Mouse (Mus musculus) lung, postnatal 36 days (tissue): ENCODE results near the gene Mtmr11.
"Not testable (repeated sequence)": the region's sequence is repeated elsewhere in the genome, so short reads cannot be mapped to it uniquely, and the experiment has no call there.

Experiments
- DNase-seq: peaks from one replicate; pipeline ENCODE4 v3.0.0; 2022; ENCODE audit warnings: mixed read lengths

Gene Mtmr11

DNA sequence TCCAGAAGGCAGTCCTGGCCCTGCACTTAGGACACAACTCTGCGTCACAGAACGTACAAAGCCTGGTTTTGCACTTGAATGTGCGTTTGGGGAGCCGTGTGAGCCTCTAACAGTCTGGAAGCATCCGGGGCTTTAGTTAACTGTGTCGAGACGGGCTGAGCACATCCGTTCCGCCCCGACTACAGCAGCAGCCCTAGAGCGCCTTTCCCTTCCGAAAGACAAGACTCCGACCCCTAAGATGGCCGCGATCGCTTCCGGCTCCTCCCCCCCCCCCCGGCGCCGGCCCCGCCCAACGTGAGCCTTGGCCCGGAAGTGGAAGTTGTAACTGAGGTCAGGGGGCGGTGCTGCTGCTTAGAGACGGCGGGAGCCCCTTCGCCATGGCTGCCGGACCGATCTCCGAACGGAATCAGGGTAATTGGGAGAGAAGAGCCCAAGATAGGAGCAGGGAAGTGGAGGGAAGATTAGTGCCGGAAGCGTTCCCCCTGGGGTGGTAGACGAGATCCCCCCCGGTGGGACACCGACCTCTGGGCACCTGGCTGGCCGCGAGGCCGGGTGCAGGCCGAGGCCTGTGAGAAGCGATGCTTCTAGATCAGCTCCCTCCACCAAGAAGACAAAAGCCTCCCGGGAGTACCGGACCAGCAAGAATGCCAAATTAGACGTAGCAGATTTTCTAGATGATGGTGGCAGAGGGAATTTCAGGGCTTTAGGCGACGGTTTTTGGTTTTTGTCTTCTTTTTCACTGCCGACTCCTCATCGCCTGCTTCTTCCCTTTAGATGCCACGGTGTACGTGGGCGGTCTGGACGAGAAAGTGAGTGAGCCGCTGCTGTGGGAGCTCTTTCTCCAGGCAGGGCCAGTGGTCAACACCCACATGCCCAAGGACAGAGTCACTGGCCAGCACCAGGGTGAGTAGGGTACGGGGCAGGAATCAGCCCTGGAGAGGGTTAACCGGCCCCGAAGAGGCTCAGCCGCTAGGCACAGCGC lies 10.7 kb downstream of the Mtmr11 start, which contains the start of gene Sf3b4:
TSS of gene Sf3b4 (plus strand) at position 136 of the 982 bp plus-strand sequence.
- peak; percentile 91 for DNase-seq

DNA sequence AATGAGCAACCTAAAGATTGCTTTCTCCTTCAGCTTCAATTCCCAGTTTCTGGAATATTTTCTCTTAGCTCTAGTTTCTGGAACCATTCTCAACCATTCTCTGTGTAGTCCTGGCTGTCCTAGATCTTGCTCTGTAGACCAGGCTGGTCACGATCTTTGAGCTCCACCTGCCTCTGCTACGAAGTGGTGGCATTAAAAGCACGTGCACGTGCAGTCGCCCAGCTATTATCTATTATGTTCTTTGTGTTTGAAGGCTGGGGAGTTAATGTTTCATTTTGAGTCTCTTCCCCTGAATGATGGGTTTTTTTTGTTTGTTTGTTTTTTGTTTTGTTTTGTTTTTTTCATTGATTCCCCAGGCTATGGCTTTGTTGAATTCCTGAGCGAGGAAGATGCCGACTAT lies 11.4 kb downstream of the Mtmr11 start:
- no peak for DNase-seq

DNA sequence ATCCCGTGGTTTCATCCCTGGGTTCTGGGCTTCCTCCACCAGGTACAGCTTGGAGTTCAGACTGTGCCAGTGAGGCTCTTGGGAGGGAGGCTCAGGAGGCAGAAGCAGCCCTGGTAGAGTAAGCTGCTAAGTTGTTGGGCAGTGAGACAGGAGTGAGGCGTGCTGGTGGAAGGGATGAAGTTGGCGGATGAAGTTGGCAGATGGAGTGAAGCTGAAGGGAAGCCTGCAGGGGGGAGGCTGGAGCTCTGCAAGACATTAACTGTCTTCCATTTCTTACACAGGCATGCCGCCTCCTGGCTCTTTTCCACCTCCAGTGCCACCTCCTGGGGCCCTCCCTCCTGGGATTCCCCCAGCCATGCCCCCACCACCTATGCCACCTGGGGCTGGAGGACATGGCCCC lies 12.2 kb downstream of the Mtmr11 start:
- DNase-seq, result not testable (repeated sequence)

DNA sequence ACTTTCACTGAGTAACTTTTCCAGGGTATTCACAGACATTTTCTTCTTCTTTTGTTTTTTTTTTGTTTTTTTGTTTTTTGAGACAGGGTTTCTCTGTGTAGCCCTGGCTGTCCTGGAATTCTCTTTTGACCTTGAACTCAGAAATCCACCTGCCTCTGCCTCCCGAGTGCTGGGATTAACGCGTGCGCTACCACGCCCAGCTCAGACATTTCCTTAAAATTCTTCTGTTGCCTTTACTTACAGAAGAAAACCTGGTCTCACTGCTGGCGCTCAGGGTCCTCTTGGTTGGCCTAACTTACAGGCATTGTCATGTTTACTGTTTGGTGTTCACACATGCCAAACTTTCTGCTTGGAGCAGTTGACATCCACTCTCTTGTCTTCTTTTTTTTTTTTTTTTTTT lies 13.4 kb downstream of the Mtmr11 start:
- DNase-seq, result no peak

DNA sequence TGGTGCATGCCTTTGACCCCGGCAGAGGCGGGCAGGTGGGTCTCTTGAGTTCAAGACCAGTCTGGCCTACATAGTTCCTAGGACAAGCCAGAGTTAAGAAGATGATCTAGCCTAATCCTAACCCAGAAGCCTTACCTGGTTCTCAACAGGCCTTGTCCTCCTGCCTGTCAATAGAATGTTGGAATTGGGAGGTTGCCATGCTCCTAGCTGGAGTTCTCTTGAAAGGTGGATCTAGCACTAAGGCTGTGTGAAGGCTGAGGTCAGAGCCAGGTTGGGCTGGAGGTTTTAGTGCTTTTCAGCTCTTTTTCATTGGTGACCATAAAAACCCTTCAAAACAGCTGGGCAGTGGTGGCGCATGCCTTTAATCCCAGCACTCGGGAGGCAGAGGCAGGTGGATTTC lies 16.6 kb downstream of the Mtmr11 start:
- no peak for DNase-seq

DNA sequence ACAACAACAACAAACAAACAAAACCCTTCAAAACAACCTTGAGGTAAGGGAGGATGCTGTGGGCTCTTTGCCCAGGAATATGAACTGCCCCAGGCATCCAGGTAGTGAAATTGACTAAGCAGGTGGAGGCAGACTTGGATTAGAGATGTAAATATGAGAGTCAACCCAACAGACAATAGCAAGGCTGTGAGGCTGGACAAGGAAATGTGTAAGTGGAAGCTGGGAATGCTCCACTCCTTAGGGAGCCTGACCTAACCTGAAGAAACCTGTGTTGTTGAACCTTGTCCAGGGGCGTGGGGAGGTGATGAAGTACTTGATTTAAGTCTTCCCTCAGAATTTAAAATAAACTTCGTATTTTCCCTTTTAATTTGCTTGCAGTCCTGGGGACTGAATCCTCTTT lies 17.1 kb downstream of the Mtmr11 start:
- no peak for DNase-seq

DNA sequence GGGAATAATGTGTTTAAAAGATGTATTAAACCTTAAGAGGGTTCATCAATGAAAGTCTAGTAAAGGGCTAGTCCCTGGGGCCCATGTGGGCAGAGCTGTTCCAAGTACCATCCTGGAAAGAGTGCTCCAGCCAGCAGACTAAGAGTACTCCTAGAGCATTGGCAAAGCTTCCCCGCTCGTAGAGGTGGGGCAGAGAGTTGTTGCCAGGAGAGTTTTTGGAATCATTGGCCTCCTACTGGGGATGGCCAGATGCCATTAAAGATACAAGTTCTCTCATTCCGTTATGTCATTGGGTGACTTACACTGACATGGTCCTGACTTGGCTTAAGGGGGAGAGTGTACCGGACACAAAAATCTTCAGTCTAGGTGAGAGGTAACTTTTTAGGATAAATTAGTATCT lies 17.7 kb downstream of the Mtmr11 start:
- DNase-seq, result peak; percentile 70

DNA sequence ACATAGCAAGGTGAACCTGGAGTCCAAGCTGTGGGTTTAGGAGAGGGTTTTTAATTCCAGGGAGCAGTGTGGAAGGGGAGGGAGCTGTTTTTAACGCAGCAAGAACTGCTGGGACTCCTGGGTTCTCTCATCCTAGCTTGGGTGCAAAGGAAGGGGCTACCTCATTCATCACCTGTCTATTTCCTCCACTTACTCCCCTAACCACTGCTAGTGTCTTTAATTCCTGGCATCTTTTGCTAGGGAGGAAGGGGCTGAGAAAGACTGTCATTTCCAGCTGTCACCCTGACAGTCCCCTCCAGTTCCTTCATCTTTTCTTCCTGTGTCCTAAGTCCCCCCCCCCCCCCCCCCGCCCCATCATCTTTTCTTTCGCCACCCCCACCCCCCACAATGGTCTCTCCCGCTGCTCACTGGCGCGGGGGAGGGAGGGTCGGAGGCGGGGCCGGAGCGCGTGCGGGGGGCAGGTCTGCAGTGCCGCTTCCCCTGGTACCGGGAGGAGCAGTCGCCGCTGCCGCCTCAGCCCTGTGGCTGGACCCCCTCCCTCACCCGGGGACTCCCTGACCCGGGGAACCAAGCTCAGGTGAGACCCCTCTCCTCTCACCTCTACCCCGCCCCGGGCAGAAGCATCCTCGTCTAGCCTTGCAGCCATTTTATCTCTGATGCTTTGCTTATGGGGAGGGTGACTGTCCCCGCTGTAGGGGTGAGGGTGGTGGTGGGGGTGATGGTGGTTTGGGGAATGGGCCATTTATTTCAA lies 19.1 kb downstream of the Mtmr11 start, which contains the start of gene Sv2a:
TSS of gene Sv2a (plus strand) at position 425 of the 751 bp plus-strand sequence.
- DNase-seq, result no peak

DNA sequence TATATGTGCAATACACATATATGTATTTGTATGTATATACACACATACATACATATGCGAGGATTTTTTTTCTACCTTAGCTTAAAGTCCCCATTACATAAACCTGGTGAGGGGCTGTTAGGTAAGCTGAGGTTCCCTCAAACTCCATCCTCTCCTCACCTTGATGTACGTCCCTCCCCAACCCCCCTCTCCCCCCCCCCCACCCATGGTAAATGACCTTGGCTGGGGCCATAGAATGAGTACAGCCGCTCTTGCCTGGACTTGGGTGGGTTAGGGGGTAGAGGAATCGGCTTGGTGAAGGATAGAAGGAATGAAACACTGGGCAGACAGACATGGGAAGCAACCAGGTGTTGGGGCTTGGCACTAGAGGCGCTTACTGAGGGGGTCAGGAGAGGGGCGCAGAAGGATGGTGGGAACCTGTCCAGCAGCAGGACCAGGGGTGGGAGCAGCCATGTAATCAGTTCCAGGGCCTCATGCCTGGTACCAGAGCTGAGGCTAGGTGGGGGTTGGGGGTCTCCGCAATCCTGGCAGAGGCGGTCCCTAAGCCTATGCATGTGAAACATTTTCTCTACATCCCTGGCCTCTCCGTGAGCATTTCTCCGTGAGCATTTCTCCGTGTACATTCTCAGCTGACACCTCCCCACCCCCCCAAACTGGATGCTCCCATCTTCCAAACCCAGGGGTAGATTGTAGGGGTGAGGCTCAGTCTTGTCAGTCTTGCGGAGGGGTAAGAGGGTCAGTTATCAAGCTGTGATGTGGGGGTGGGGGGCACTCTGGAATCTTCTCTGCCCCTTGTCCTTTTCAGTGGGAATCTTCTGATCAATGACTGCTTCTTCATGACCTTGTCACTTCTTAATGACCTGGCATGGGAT lies 19.9 kb downstream of the Mtmr11 start:
- DNase-seq, result no peak

DNA sequence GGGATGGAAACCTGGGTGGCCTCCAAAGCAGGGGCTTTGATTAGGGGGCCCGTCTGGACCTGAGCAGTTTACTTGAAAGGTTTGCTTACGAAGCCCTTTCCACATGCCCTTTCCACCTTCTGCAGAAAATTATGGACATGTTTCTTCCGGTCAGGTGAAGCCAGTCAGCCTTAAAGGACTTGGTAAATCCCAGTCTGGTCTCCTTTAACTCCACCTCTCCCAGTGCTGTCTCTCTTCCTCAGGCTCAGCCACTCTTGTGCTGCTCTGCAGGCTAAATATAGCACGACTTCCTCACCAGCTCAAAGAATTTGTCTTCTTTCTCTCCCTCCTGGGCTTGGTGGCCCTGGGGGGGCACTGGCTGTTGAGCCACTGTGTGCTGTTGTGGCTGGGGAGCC lies 20.6 kb downstream of the Mtmr11 start:
- DNase-seq, result no peak

DNA sequence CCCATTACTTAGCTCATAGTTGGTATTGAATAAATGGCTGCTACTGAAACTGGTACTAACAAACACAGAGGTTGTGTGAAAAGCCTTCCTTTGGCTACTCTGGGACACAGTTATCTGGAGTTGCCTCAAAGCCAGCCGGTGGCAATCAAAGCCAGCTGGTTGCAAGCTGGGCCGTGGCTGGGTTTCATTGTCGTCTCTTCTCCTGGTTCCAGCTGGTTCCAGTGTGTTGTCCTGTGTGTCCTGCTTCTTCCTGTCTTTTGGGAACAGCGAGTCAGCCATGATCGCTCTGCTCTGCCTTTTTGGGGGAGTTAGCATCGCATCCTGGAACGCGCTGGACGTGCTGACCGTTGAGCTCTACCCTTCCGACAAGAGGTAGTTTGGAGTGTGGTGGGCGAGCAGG lies 31.2 kb downstream of the Mtmr11 start:
- no peak for DNase-seq

DNA sequence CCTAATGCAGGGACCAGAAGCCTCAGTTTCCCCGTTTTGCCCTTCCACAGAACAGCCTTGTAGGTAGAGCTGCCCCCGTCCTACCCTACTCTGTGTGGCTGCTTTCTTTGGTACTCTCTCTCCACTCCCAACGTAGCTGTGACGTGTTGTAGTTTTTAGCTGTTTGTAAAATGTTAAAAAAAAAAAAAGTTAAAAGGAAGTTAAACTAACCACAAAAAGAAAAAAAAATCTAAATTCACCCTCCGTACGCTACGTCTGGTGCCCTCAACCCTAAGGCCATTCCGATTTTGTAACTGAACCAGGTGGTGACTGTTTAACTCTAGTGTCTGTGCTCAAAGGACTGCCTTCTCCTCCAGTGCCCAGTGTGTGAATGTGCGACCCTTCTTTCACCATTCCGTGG lies 33.2 kb downstream of the Mtmr11 start:
- DNase-seq, result no peak

DNA sequence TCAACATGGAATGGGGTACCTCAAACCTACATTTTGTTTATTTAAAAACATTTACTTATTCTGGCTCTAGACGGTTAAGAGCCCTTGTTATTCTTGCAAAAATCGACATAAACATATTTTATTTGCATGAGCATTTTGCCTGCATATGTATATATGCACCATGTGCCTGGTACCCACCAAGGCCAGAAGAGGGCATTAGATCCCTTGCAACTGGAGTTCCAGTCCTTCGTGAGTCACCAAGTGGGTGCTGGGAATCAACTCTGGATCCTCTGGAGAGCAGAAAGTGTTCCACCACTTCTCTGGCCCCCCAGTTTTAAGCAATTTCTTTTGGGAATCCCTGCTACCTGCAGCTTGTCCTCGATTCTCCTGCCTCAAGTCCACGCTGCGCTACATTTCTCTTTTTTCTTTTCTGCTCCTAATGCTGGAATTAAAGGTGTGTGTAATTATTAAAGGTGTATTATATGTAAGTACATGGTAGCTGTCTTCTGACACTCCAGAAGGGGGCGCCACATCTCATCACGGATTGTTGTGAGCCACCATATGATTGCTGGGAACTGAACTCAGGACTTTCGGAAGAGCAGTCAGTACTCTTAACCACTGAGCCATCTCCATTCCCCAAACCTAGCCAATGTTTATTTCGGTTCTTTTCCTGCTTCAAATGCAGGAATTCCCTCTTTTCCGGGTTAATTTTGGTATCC lies 34.0 kb downstream of the Mtmr11 start:
- no peak for DNase-seq

DNA sequence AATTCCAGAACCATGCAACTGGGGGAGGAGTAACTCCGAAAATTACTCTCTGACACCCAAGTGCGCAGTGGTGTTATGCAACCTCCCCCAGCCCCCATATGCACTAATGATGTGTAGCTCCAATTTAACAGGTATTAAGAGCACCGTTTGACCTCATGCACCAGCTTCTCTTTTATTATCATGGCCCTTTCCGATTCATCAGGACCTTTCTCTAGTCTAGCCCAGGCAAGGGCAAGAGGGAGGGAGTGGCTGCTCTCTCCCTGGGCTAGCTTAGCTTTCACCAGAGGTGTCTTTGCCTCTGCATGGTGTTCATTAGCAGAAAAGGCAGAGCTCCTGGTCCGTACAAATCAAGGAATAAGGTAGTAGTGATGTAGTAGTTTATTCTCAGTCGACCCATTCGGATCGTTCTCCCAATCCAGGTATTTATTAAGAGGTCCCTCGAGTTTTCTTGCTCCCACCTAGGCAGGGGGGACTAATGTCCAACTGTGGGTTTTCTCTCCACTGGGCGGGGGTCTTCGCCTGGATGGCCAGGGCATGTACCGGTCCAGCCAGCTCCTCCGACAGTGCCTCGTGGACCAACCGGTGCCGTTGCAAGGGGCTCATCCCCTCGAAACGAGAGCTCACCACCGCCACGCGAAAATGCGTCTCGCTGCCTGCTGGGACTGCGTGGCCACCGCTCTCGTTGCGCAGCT lies 34.8 kb downstream of the Mtmr11 start:
- no peak for DNase-seq

DNA sequence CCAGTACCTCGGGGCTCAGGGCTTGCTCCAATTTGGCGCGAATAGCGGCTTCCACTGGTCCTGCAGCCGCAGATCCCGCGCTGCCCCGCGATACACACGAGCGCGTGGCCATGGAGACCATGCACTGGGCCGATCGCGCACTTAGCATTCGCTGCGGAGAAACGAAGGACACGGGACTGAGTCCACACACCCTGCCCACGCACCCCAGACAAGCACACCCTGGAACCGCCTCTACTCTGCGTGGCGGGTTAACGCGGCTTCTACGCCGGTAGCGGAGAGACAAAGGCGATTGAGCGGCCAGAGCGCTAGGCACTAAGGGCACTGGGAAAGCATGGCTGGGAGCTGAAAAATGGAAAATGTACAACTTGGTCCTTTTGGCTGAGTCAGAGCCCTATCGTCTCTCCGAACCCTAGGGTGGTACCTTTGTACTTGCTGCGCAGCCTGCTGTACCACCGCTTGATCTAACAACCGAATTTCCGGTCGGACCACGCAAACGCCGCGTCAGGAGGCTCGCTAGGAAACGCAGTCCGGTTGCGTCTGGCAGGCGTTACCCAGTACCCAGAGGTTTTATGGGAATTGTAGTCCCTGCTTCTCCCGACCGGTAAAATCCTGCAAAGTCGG lies 35.4 kb downstream of the Mtmr11 start:
- DNase-seq, result peak; percentile 94

DNA sequence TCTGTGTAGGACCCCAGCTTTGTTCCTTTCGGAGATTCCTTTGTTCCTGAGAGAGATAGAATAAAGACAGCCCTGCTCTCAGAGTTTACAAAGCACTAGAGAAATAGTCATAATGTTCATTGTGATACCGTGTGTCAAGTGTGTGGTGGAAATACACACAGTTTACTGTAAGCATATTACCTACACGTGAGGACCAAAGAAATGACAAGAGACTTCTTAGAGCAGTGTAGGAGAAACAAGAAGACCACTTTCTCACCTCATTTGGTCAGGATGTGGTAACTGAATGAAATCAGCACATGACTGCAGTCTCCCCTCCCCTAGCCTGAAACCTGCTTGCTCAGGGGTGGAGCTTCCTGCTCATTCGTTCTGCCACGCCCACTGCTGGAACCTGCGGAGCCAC lies 36.4 kb downstream of the Mtmr11 start:
- DNase-seq, result peak; percentile 56

DNA sequence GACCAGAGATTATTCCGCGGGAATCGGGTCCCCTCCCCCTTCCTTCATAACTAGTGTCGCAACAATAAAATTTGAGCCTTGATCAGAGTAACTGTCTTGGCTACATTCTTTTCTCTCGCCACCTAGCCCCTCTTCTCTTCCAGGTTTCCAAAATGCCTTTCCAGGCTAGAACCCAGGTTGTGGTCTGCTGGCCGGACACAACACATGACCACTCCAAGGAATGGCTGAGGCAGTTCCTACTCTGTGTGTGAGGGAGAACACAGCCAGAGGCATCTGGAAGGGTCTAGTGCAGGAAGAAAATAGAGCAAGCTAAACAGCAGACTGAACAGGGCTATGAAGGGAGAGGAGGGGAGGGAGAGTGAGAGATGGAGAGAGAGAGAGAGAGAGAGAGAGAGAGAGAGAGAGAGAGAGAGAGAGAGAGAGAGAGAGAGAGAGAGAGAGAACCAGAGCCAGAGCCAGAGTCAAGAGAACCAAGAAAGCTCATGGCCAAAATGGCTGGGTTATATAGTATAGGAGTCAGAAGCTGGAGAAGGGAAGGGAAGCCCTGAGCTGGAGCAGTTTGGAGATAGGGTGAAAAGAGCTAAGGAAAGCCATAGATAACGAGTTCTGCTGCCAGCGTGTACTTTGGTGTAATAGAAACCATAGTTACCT lies 36.9 kb downstream of the Mtmr11 start:
- DNase-seq, result not testable (repeated sequence)

DNA sequence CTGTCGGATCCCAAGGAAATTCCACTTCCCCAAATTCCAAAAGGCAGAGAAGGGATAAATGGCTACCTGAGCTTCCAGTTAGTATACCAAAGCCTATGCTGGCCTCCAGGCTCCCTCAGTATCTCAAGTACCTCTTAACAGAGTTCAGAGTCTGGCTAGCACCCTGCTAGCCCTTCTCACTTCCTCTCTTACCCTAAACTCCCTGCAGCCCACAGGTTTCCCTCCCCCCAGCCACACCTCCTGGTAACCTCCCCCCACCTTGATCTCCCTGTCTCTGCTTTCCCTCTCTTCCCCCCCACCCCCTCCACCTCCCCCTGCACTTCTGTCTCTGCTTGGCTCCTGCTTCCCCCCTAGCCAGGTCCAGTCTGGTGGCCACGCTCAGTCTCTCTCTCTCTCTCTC lies 37.9 kb downstream of the Mtmr11 start:
- no peak for DNase-seq

DNA sequence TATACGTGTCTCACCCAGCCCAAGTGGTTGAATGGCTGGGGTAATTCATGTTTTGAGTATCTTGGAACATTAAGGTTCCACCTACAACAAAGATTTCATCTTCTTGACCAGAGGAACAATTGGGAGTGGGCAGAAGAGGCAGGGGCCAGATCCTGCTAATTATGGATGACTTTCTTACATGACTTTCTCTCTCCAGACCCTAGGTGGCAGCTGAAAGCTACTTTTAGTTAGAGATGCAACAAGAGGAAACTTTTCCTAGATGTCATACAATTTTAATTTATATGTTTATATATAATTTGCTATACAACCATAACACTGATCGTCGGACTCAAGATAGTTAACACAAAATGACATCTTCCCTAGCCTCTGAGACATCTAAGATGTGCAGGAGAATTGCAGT lies 46.0 kb downstream of the Mtmr11 start:
- DNase-seq, result no peak

DNA sequence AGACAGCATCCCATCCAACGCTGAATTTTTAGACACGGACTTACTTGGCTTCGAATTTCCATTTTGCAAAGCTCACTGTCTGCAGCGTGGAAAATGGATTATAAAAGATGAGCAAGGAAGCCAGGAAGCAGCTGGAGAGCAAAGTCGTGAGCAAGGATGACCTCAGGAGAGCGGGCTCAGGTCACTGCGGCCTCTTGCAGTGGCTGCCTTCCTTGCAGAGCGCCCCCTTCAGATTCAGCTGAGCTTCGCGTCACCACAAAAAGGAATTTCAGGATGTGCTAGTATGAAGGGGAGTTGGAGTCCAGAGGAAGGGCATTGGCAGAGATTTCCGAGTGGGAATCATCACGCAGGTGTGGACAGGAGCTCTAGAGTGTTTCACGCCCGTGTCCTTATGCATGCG lies 47.4 kb downstream of the Mtmr11 start:
- no peak for DNase-seq
